Mouse (Mus musculus) right cerebral cortex, postnatal 10 days (tissue): ENCODE measurements around the gene Yipf6.
"Not testable (repeated sequence)": the region's sequence is repeated elsewhere in the genome, so short reads cannot be mapped to it uniquely, and the experiment has no call there.

Experiments used
- DNase-seq, 2 experiments: peaks; one replicate each; pipeline ENCODE4 v3.0.0; 2021; ENCODE audit warnings: low spot score in 2 of 2

Yipf6 gene

GRCm38 (mm10) chrX:98936101-98936500 is at the start of gene Yipf6:
Gene Yipf6, plus strand, starts transcription at chrX:98936316.
- no peak for DNase-seq

- no peak for DNase-seq
These were observed 46.1 kb upstream of the Yipf6 start for GRCm38 (mm10) chrX:98890072-98890405.

GRCm38 (mm10) chrX:98890406-98891116 is 45.6 kb upstream of the Yipf6 start, which contains the start of gene Ophn1:
Gene Ophn1, minus strand, starts transcription at chrX:98891025.
- peak; percentile 86 to 89 for DNase-seq

GRCm38 (mm10) chrX:98898307-98898706 is 37.8 kb upstream of the Yipf6 start:
- peak; percentile 33 to 42 for DNase-seq

DNA sequence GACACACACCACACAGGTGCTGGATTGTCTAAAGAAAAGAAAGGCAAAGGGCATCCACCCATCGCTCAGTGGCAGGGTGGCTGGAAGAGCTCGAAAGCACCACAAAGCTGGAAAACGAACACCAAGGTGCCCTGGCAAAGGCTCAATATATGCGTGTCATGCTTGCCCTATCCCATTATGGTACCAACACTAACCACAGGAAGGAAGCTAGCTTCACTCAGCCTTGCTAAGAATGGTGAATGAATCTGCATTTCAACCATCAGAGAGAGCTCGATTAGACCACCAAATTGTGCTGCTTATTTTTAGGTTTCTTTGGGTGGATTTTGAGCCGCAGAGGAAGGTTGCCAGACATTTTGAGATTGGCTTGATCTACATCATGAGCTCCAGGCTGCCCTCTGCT is 31.9 kb upstream of the Yipf6 start:
- DNase-seq: no peak

GRCm38 (mm10) chrX:98908910-98909309 is 27.2 kb upstream of the Yipf6 start:
- DNase-seq: no peak

DNA sequence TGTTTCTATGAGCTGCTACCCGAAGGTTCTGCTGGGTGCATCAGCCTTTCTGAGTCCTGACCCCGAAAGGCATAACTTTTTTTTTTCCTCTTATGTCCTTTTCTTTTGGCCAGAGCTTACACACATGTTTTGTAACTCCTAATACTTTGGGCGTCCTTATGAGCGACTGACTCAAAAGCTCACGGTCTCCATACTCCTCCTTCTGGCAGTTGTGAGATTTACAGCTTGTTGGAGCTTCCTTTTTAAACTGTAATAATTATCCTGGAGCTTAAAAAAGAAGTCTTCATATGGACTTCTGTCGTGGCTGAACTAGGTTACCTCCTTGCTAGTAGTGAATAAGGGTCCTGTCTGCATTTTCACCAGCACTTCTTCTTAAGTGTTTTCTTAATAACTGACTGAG is 16.7 kb upstream of the Yipf6 start:
- peak in 1 of 2 experiments; percentile 35 for DNase-seq

- DNase-seq: peak; percentile 96 to 97
These were observed 815 bp downstream of the Yipf6 start for GRCm38 (mm10) chrX:98936707-98937554.

GRCm38 (mm10) chrX:98937555-98938294 is 1.6 kb downstream of the Yipf6 start:
- peak; percentile 94 for DNase-seq

GRCm38 (mm10) chrX:98953941-98954340 is 17.8 kb downstream of the Yipf6 start:
- DNase-seq: no peak

DNA sequence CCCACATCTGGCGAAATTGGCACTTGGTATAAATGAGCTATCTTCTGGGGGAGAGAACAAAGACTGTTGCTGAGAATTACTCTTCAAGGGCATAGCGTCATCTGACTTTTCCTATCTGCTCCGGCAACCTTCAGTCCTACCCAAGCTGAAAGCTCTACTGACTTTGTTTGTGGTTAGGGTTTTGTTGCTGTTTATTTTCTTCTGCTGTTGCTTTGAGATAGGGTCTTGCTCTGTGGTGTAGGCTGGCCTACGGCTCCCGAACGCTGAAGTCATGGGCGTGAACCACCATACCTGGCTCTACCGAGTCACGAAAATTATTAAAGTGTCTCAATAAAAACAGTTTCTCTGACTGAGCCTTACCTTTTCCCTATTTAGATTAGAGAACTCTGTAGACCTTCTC is 22.2 kb downstream of the Yipf6 start:
- DNase-seq: no peak

DNA sequence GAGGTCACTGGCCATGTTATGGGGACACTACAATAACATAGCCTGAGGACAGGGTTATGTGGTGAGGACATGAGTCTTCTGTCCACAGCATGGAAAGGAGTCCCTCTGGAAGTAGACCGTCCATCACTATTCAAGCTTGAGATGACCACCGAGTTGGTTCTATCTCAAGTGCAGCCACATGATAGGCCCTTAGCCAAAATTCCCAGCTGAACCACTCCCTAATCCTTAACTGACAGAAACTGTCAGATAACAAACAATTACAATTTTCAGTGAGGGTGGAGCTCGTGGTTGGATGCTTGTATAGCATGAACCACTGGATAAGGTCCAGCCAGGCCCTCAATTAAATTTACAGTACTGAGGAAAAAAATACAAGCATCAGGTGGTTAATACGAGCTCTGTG is 22.9 kb downstream of the Yipf6 start:
- no peak for DNase-seq

GRCm38 (mm10) chrX:98963742-98964141 is 27.6 kb downstream of the Yipf6 start:
- no peak for DNase-seq

DNA sequence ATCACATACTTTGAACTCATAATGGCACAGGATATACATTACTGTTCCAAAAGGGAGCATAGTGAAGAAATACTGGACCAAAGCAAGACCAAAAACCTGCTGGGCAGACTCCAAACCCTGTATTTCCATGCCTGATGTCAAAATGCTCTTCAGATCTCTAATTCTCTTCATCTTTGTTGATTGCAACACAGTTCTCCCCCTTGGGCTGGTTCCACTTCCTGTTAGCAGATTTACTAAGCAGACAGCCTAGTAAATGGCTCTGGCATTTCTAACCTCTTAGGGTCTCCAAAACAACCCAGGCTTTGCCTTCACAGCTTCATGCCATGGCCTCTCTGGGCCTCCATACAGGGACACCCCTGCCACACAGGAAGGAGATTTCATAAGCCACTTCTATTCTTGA is 28.4 kb downstream of the Yipf6 start:
- no peak for DNase-seq

DNA sequence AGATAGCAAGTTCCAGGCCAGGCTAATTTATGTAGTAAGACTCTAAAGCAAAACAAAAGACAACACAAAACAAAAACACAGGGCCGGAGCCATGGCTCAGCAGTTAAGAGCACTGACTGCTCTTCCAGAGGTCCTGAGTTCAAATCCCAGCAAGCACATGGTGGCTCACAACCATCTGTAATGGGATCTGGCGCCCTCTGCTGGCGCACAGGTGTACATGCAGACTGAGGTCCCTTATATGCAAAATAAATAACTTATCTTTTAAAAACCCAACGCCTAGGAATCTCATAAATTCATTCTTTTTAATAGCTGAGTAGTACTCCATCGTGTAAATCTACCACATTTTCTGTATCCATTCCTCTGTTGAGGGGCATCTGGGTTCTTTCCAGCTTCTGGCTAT is 50.5 kb downstream of the Yipf6 start:
- not testable (repeated sequence) for DNase-seq

- DNase-seq: peak; percentile 35 to 51
These were observed 53.5 kb downstream of the Yipf6 start for GRCm38 (mm10) chrX:98989574-98989973.
